Mouse (Mus musculus): Measurements from ENCODE around the gene Gm10401. TPM values are rescaled to one million over a fixed set of nuclear protein-coding genes. Genes with fewer than 3 reads are reported as not detected.
A peak's percentile ranks its signal among the peaks of the same experiment; 100 is the strongest.

The Gm10401 gene
- polyA plus RNA-seq, 1 experiment from 2014 or later, result 36.3 TPM

DNA sequence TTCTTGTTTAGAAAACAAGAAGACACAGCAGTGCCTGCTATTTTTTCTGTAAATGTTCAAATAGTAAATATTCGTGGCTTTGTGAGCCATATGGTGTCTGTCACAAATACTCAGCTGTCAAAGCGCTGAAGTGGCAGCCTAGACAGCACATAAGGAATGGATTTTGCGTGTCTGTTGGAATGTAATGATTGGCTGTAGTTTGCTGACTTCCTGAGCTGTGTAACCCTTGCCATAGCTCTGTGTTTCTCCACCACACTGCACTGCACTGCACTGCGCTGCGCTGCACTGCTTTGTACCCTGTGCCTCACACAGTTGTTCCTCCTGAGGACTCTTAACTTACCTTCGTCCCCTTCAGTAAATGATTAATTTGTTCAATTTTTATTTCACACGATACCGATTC, 45.5 kb downstream of the Gm10401 start:
- no peak for ATAC-seq (ENCODE audit: insufficient number of reproducible peaks, insufficient read depth, low FRiP score, low TSS enrichment, low read depth)
- peaks cover 23% of the 10 kb centered on the region for H3K4me1 ChIP-seq (replicated peaks)
- no peaks in the 10 kb centered on the region for H3K9me3 ChIP-seq
- no peak overlapping the region for H3K9ac ChIP-seq (replicated peaks)
- peak overlapping the region; percentile 26; the same call in 1 of the 2 replicates for H3K27ac ChIP-seq
- no peaks in the 10 kb centered on the region for H3K27me3 ChIP-seq
- no peaks in the 10 kb centered on the region for H3K36me3 ChIP-seq
- 67% methylated on average over 8 of the region's 8 CpGs for WGBS
- no peak overlapping the region for H3K4me2 ChIP-seq
- no peak overlapping the region for H3K4me3 ChIP-seq (replicated peaks)

DNA sequence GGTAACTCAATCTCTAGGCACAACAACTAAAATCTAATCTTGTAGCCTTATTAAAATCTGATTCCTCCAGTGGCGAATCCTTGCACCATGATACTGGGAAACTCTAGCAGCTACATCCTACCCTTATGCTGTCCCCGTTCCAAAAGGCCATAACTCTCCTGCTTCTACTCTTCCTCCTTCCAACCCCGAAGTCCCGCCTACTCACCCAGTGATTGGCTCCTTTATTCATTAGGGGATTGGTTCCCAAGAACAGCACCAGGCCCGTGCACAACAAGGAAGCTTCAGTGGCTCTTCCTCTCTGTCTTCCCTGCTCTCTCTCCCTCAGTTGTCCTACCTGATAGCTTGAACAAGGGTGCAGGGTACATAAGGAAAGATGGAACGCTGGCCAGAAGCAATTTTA, 47.3 kb downstream of the Gm10401 start:
- no peak for ATAC-seq (ENCODE audit: insufficient number of reproducible peaks, insufficient read depth, low FRiP score, low TSS enrichment, low read depth)
- Histone ChIP-seq H3K4me1 (replicated peaks) (peaks cover 23% of the 10 kb centered on the region), H3K27ac (no peak overlapping the region), H3K36me3 (no peaks in the 10 kb centered on the region), H3K4me3 (replicated peaks) (no peak overlapping the region), H3K9me3 (no peaks in the 10 kb centered on the region), H3K4me2 (no peak overlapping the region), H3K9ac (replicated peaks) (no peak overlapping the region), H3K27me3 (no peaks in the 10 kb centered on the region)
- 81% methylated on average over 6 of the region's 6 CpGs for WGBS

DNA sequence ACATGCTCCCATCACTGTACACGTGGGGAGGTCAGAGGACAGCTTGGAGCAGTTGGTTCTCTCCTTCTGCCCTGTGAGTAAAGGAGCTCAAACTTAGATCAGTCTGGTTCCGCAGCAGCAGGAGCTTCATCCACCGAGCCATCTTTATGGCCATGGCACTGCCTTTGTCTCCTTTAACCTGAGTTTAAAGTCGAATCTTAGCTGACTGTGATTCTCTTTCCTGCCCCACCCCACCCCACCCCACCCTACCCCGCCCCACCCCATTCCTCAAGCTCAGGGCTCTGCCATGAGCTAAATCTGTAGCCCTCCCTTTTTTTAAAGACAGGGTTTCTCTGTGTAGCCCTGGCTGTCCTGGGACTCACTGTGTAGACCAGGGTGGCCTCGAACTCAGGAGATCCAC, 48.4 kb downstream of the Gm10401 start:
- Histone ChIP-seq H3K4me1 (replicated peaks) (peaks cover 27% of the 10 kb centered on the region), H3K9ac (replicated peaks) (no peak overlapping the region), H3K4me3 (replicated peaks) (no peak overlapping the region), H3K36me3 (peaks cover 8% of the 10 kb centered on the region; the same call in 1 of the 2 replicates), H3K27me3 (no peaks in the 10 kb centered on the region), H3K4me2 (no peak overlapping the region), H3K27ac (no peak overlapping the region), H3K9me3 (no peaks in the 10 kb centered on the region)
- no peak for ATAC-seq (ENCODE audit: insufficient number of reproducible peaks, insufficient read depth, low FRiP score, low TSS enrichment, low read depth)
- 88% methylated on average over 6 of the region's 6 CpGs for WGBS

Other genes with a start within 250 kb of the Gm10401 start
- not detected in 2 replicates for gene 4930519G04Rik, start 244.6 kb downstream of the Gm10401 start, polyA plus RNA-seq (2016; fragmentation: Nextera tagmentation; extraction: Ambion mirVana)
- 0.23 and 0.31 TPM in 2 replicates for gene Gm9936, start 239.6 kb downstream of the Gm10401 start, polyA plus RNA-seq (2016; fragmentation: Nextera tagmentation; extraction: Ambion mirVana)
- 0.74 and 1.2 TPM in 2 replicates for gene Oasl2, start 201.4 kb downstream of the Gm10401 start, polyA plus RNA-seq (2016; fragmentation: Nextera tagmentation; extraction: Ambion mirVana)
- 0.67 and 0.73 TPM in 2 replicates for gene Oasl1, start 175.1 kb downstream of the Gm10401 start, polyA plus RNA-seq (2016; fragmentation: Nextera tagmentation; extraction: Ambion mirVana)
- gene 2210016L21Rik, start 156.1 kb downstream of the Gm10401 start, polyA plus RNA-seq (2016; fragmentation: Nextera tagmentation; extraction: Ambion mirVana), result 65.0 and 67.4 TPM in 2 replicates
- not detected in 2 replicates for gene Hnf1a, start 127.2 kb downstream of the Gm10401 start, polyA plus RNA-seq (2016; fragmentation: Nextera tagmentation; extraction: Ambion mirVana)
- 17.3 and 36.9 TPM in 2 replicates for gene Sppl3, start 87.2 kb downstream of the Gm10401 start, polyA plus RNA-seq (2016; fragmentation: Nextera tagmentation; extraction: Ambion mirVana)
- 65.2 and 69.5 TPM in 2 replicates for gene Acads, start 21.1 kb upstream of the Gm10401 start, polyA plus RNA-seq (2016; fragmentation: Nextera tagmentation; extraction: Ambion mirVana)
- 61.7 and 62.6 TPM in 2 replicates for gene Unc119b, start 36.7 kb upstream of the Gm10401 start, polyA plus RNA-seq (2016; fragmentation: Nextera tagmentation; extraction: Ambion mirVana)
- gene Mlec, start 59.9 kb upstream of the Gm10401 start, polyA plus RNA-seq (2016; fragmentation: Nextera tagmentation; extraction: Ambion mirVana), result 76.6 and 89.6 TPM in 2 replicates
- gene Cabp1, start 96.1 kb upstream of the Gm10401 start, polyA plus RNA-seq (2016; fragmentation: Nextera tagmentation; extraction: Ambion mirVana), result 1.1 and 1.3 TPM in 2 replicates
- 93.9 and 104 TPM in 2 replicates for gene Pop5, start 137.5 kb upstream of the Gm10401 start, polyA plus RNA-seq (2016; fragmentation: Nextera tagmentation; extraction: Ambion mirVana)
- gene Rnf10, start 174.6 kb upstream of the Gm10401 start, polyA plus RNA-seq (2016; fragmentation: Nextera tagmentation; extraction: Ambion mirVana), result 174 and 184 TPM in 2 replicates
- 39.0 and 44.0 TPM in 2 replicates for gene Coq5, start 181.4 kb upstream of the Gm10401 start, polyA plus RNA-seq (2016; fragmentation: Nextera tagmentation; extraction: Ambion mirVana)
- 1,818 and 1,898 TPM in 2 replicates for gene Dynll1, start 202.7 kb upstream of the Gm10401 start, polyA plus RNA-seq (2016; fragmentation: Nextera tagmentation; extraction: Ambion mirVana)
- gene Srsf9, start 228.9 kb upstream of the Gm10401 start, polyA plus RNA-seq (2016; fragmentation: Nextera tagmentation; extraction: Ambion mirVana), result 444 and 480 TPM in 2 replicates
- 27.3 and 30.6 TPM in 2 replicates for gene Gatc, start 242.9 kb upstream of the Gm10401 start, polyA plus RNA-seq (2016; fragmentation: Nextera tagmentation; extraction: Ambion mirVana)
- 65.4 and 67.0 TPM in 2 replicates for gene Triap1, start 242.9 kb upstream of the Gm10401 start, polyA plus RNA-seq (2016; fragmentation: Nextera tagmentation; extraction: Ambion mirVana)